Mouse (Mus musculus) lung, adult 2 months (tissue): ENCODE data around the gene Dock10.

Experiments
- CTCF ChIP-seq: fragments of 200-500 bp; IDR thresholded peaks from 2 replicates; pipeline ENCODE4 v1.5.1; 2011; ENCODE audit warnings: mild to moderate bottlenecking, low read length, control low read depth; ENCODE audit not compliant: insufficient read depth
- POLR2A ChIP-seq: fragments of 200-500 bp; IDR thresholded peaks from 2 replicates; pipeline ENCODE4 v1.6.1; 2011; ENCODE audit warnings: low read depth, mild to moderate bottlenecking, control low read depth, low read length, borderline replicate concordance; ENCODE audit errors: extremely low read depth

DNA sequence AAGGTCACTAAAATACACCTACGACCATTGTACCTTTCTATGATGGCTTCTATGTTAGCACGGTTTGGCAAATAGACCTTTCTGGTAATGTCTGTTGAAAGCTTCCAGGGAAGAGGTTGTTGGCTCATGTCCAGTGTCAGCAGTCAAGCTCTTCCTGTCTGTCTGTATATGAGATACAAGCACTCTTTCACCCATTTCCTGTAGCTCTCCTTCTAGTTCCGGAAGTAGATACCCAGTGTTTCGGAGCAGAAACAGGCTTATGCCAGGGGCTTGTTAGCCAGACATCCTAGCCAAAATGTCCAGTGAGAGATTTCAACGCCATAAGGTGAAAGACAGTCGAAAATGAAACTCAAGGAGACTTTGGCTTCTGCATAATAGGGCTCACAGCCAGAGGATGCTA, 38.9 kb downstream of the Dock10 start:
- no peak for TF ChIP-seq CTCF
- no peak for TF ChIP-seq POLR2A
